Mouse (Mus musculus) T-cell, adult 2 months (primary cell): ENCODE measurements around the gene Drosha.
"Not testable (repeated sequence)": the region's sequence is repeated elsewhere in the genome, so short reads cannot be mapped to it uniquely, and the experiment has no call there.

ENCODE experiments used
- DNase-seq: peaks from one replicate; pipeline ENCODE4 v3.0.0; 2022; ENCODE audit warnings: low spot score

Gene Drosha

DNA sequence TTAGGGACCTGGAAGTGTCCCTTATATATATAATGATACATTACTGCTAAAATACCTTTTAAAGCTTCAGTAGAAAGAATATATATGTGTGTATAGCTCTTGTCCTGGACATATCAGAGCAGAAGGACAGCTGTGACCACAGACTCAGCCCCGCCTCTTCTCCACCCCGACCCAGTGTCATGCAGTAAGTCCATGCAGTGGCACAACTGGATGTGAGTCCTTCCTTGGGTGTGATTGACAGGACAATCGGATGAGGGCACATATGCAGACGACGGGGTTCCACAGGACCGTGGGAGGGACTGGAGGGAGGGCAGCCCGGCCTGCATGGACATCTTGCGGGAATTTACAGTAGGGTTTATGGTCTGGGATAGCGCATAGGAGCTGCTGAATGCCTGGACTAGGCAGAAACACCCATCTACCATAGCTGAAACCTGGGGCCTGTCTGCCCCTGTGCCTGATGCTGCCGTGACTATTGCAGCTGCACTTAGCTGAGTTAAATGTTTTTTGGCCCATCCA is 111.7 kb downstream of the Drosha start:
- no peak for DNase-seq

DNA sequence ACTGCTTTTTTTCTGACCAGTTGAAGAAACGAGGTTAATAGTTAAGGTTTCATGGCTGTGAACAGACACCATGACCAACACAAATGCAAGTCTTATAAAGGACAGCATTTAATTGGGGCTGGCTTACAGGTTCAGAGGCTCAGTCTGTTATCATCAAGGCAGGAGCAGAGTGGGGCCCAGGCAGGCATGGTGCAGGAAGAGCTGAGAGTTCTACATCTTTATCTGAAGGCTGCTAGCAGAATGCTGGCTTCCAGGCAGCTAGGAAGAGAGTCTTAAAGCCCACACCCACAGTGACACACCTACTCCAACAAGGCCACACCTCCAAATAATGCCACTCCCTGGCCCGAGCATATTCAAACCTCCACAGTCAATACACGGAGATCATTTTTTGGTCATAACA is 112.7 kb downstream of the Drosha start:
- DNase-seq = not testable (repeated sequence)

DNA sequence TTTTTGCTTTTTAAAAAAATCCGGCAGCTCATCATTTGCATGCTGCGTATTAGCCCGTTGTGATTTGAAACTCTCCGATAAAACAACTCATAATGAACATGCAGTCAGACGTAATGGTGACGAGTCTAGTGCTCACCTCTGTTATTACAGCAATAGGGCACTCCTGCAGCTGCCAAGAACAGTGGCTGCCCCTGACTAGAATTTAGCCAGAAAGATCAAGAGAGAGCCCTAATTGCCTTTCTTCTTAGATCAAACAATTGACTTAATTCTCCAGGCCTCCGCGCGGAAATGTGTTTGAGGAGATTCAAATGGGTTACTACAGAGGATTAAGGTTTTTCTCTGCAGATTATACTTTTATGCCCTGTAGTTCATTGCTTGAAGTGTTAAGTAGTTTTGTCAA is 116.5 kb downstream of the Drosha start:
- no peak for DNase-seq

DNA sequence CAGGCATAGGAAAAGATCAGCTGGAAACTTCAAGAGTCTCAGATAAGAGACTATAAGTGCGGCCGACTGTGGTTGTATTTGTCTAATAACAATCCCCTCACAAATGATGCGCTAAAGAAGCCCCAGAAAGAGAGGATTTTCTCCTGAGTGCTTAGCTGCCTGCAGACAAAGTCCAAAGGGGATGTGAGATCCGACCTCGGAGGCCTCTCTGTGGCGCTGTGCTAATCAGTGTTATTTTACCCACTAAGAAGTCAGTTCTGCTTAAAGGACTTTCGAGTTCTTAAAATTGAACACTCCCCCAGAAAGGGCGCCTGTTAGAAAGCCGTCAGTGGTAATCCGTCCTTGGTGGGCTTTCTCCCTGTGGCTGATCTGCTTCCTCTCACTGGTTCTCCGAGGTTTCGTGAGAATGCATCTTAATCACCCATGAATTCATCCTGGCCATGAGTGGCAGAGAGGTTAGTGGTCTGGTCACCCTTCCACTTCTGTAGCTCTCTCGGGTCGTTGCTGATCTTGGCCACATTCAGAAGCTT is 117.1 kb downstream of the Drosha start:
- DNase-seq = no peak

DNA sequence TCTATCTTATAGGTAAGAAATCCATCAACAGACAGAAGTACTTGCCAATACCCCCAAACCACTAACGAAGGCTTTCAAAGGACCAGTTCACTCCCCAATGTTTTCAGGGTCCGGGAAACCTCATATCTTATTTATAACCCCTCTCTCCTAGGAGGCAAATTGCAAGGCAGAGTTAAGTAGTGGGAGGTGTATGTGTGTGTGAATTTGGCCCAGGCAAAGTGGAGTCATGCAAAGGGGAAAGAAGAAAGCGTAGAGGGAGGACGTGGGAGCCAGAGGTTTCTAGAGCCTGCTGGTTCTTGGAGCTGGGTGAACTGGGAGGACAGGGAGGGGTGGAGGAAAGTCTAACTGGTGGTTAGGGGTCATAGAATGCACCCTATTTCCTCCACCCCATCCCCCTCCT is 117.8 kb downstream of the Drosha start:
- DNase-seq = no peak

DNA sequence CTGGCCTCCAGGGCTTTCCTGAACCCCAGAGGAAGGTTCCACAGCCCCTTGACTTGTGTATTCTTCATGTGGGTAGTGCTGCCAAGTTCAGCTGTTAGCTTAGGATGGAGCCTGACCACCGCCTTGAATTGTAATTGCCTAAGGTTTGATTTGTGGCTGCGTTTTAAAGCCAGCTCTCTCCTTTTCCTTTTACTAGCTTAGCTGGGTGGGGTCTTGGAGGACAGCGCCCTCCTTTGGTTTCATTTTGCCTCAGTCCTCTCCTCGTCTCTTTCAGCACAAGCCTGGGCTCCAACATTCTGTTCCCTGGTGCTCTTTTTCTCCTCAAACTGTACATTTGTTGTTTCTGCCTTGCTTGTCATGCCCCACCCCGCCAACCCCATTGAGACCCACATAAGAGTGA is 133.4 kb downstream of the Drosha start:
- no peak for DNase-seq

DNA sequence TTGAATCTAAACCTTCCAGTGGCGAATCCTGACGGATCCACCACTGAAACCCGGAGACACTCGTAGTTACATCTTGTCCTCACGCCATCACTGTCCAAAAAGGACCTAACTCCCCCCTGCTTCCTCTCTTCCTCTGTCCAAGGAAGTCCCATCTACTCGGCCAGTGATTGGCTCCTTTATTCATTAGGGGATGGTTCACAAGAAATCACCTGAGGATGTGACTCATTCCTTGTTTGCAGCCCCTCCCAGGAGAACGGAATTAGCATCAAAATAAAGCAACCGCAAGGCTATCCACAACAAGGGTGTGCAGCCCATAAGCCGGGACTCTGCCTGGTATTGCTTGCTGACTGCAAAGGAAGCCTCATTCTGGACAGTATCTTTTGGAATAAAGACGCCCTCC is 137.6 kb downstream of the Drosha start:
- no peak for DNase-seq

DNA sequence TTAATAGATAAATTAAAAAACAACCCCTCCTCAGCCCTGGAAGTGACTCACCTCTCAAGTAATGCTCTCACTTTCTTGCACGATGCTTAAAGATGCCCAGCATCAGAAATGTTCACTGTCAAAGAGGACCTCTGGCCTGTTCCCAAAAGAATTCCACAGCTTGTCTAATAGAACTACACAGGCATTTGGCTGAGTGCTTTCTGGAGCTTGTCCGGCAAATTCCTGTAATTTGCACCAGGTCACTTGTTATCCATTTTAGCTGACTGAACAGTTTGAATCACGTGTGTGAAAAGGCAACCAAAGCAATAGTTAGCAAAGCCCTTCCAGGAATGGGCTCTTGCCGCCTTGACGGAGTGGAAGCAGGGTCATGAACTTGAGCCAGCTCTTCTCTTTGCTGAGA is 140.6 kb downstream of the Drosha start:
- DNase-seq = no peak

DNA sequence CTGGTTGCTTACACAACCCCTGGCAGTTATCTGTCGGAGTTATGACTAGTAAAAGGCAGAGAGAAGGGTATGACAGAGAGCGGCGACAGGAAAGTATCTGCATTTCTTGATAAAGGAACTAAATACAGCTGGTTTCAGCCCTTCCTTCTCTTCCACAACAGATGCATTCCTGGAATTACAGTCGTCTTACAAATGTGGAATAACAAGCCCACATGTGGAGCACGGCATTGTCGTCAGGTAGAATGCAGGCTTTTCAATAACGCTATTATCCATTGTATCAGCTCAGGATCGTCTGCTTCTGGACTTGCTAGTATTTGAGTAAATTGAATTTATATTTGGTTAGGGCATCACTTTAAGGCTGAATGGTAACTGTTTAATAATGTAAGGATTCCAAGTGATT is 144.2 kb downstream of the Drosha start:
- DNase-seq = no peak

DNA sequence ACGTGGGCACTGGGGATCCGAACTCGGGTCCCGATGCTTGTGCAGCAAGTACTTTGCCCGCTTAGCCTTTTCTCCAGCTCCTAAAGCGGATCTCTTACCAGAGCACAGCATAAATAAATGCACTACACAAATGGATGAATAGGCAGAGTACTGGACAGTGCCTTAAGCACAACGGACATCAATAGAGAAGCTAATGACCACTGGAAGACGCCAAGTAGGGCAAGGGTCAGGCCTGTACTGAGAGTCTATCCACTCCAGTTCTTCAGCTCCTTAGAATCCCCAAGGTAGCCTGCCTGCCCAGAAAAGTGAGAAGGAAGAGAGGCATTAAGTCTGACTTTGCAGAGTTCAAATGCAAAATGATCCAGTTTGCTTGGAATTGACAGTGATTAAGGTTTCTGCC is 147.8 kb downstream of the Drosha start:
- DNase-seq = no peak
